Mouse (Mus musculus) heart, embryonic 11.5 days (tissue): ENCODE measurements around the gene Grid1. TPM values are rescaled to one million over a fixed set of nuclear protein-coding genes. Genes with fewer than 3 reads are reported as not detected.

Experiments
- ATAC-seq: fragments of 200-750 bp; cut with Nextera tagmentation; replicated peaks from 2 replicates; pipeline ENCODE4 v1.8.0; 2017; ENCODE audit warnings: moderate library complexity; ENCODE audit not compliant: insufficient number of reproducible peaks, low FRiP score, low TSS enrichment
- H3K27ac ChIP-seq: fragments of 300-500 bp; sonication (generic); 2 replicates; pipeline ENCODE4 v1.5.1; 2014; ENCODE audit warnings: mild to moderate bottlenecking, low read depth, low read length
- H3K27me3 ChIP-seq: fragments of 300-500 bp; sonication (generic); 2 replicates; pipeline ENCODE4 v1.6.1; 2014; ENCODE audit warnings: mild to moderate bottlenecking, low read length, mixed read lengths; ENCODE audit not compliant: control insufficient read depth, insufficient read depth
- H3K36me3 ChIP-seq: fragments of 300-500 bp; sonication (generic); 2 replicates; pipeline ENCODE4 v1.6.1; 2014; ENCODE audit warnings: mild to moderate bottlenecking, low read length, moderate library complexity, mixed read lengths; ENCODE audit not compliant: control insufficient read depth, insufficient read depth
- H3K4me1 ChIP-seq: fragments of 300-500 bp; sonication (generic); 2 replicates; pipeline ENCODE4 v1.6.1; 2014; ENCODE audit warnings: low read length; ENCODE audit not compliant: control insufficient read depth, insufficient read depth
- H3K4me2 ChIP-seq: fragments of 300-500 bp; sonication (generic); 2 replicates; pipeline ENCODE4 v1.6.1; 2014; ENCODE audit warnings: mild to moderate bottlenecking, moderate library complexity
- H3K4me3 ChIP-seq: fragments of 300-500 bp; sonication (generic); 2 replicates; pipeline ENCODE4 v1.5.1; 2014; ENCODE audit warnings: low read depth, low read length
- H3K9ac ChIP-seq: fragments of 300-500 bp; sonication (generic); 2 replicates; pipeline ENCODE4 v1.6.1; 2014; ENCODE audit warnings: mild to moderate bottlenecking, low read depth, low read length, moderate library complexity
- H3K9me3 ChIP-seq: fragments of 300-500 bp; sonication (generic); replicated peaks from 2 replicates; pipeline ENCODE4 v1.6.1; 2016; ENCODE audit warnings: low read length; ENCODE audit not compliant: control insufficient read depth
- WGBS: fragments of 180-500 bp; shearing (Covaris S2); extraction: QIAGEN DNeasy Blood & Tissue Kit; methylation state at CpG from one replicate; pipeline ENCODE4 v1.1.7; 2014; ENCODE audit not compliant: insufficient replicate concordance; 5-methylcytosine and 5-hydroxymethylcytosine counted together
- polyA plus RNA-seq: library from polyadenylated mRNA; unstranded; fragments of >200 nt; fragmentation: Nextera tagmentation; extraction: Ambion mirVana; gene quantifications from 2 replicates; pipeline ENCODE4 v1.2.1, GENCODE M21; 2014

Gene Grid1
- polyA plus RNA-seq, 1 experiment from 2014 or later, result 0.57 TPM

GRCm38 (mm10) chr14:34963616-34964168, 143.8 kb downstream of the Grid1 start:
- H3K4me1 ChIP-seq, result no peaks in the 10 kb centered on the region
- no peak overlapping the region for H3K27ac ChIP-seq
- H3K9me3 ChIP-seq, result no peaks in the 10 kb centered on the region
- H3K9ac ChIP-seq, result no peak overlapping the region
- no peaks in the 10 kb centered on the region for H3K27me3 ChIP-seq
- WGBS, result 62% methylated on average over 4 of the region's 4 CpGs
- no peak overlapping the region for H3K4me3 ChIP-seq
- H3K36me3 ChIP-seq, result no peaks in the 10 kb centered on the region
- no peak for ATAC-seq
- H3K4me2 ChIP-seq, result no peak overlapping the region

- Histone ChIP-seq H3K9me3 (no peaks in the 10 kb centered on the region), H3K27me3 (no peaks in the 10 kb centered on the region), H3K9ac (no peak overlapping the region), H3K27ac (no peak overlapping the region), H3K4me2 (no peak overlapping the region), H3K36me3 (no peaks in the 10 kb centered on the region), H3K4me1 (no peaks in the 10 kb centered on the region), H3K4me3 (no peak overlapping the region)
- ATAC-seq, result no peak
- WGBS, result 50% methylated on average over 6 of the region's 6 CpGs
These were observed 149.4 kb downstream of the Grid1 start for GRCm38 (mm10) chr14:34969102-34969819.

GRCm38 (mm10) chr14:34972930-34973329, 153.0 kb downstream of the Grid1 start:
- Histone ChIP-seq H3K4me1 (no peaks in the 10 kb centered on the region), H3K4me2 (no peak overlapping the region), H3K36me3 (no peaks in the 10 kb centered on the region), H3K4me3 (no peak overlapping the region), H3K27me3 (no peaks in the 10 kb centered on the region), H3K9ac (no peak overlapping the region), H3K27ac (no peak overlapping the region), H3K9me3 (no peaks in the 10 kb centered on the region)
- WGBS, result 71% methylated on average over 3 of the region's 3 CpGs
- no peak for ATAC-seq

GRCm38 (mm10) chr14:34980756-34981155, 160.8 kb downstream of the Grid1 start:
- Histone ChIP-seq H3K27ac (no peak overlapping the region), H3K9me3 (no peaks in the 10 kb centered on the region), H3K36me3 (no peaks in the 10 kb centered on the region), H3K27me3 (no peaks in the 10 kb centered on the region), H3K4me2 (no peak overlapping the region), H3K4me1 (no peaks in the 10 kb centered on the region), H3K4me3 (no peak overlapping the region), H3K9ac (no peak overlapping the region)
- WGBS, result 27% methylated on average over 2 of the region's 2 CpGs
- no peak for ATAC-seq

DNA sequence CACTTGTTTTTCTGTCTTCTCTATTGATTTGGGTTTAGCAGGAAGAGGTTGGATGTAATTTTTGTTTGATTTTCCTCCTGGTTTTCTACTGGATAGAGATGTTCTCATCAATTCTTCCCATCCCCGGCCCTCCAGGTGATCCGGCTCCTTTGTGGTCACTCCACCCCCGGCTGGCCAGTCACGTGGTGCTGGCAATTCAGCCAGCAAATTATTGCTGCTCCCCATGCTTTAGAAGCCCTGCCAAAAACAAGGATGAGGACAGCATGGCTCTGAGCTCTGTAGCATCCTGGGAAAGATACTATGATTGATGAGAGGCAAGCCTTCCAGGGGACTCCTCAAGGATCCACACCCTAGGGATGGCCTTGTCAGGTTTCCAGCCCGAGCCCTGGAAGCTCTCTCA, 169.2 kb downstream of the Grid1 start:
- no peak overlapping the region for H3K4me2 ChIP-seq
- no peaks in the 10 kb centered on the region for H3K4me1 ChIP-seq
- H3K9me3 ChIP-seq, result no peaks in the 10 kb centered on the region
- no peaks in the 10 kb centered on the region for H3K36me3 ChIP-seq
- no peak overlapping the region for H3K27ac ChIP-seq
- no peak overlapping the region for H3K9ac ChIP-seq
- no peaks in the 10 kb centered on the region for H3K27me3 ChIP-seq
- no peak overlapping the region for H3K4me3 ChIP-seq
- WGBS, result 85% methylated on average over 5 of the region's 5 CpGs
- no peak for ATAC-seq

DNA sequence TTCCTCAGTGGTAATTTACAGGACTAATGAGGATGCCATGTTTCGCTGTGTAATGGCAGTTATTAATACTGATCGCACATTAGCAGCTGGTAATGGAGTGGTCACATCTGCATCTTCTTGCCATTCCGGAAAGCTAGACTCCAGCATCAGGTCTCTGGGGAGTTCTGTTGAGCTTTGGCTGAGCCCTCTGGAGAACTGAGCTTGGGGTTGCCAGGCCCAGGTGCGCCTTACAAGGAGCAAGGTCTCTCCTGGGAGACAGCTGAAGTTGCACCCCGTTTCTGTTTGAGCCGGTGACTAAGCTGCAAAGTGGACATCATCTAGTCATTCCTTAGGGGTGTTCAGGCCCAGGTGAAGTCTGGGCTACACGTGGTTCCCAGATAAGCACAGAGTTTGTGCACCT, 186.8 kb downstream of the Grid1 start:
- Histone ChIP-seq H3K9ac (no peak overlapping the region), H3K4me2 (no peak overlapping the region), H3K27ac (no peak overlapping the region), H3K27me3 (no peaks in the 10 kb centered on the region), H3K4me3 (no peak overlapping the region), H3K9me3 (no peaks in the 10 kb centered on the region), H3K36me3 (no peaks in the 10 kb centered on the region), H3K4me1 (no peaks in the 10 kb centered on the region)
- WGBS, result 82% methylated on average over 7 of the region's 7 CpGs
- ATAC-seq, result no peak

- Histone ChIP-seq H3K4me3 (no peak overlapping the region), H3K27me3 (no peaks in the 10 kb centered on the region), H3K36me3 (no peaks in the 10 kb centered on the region), H3K4me2 (no peak overlapping the region), H3K9ac (no peak overlapping the region), H3K9me3 (no peaks in the 10 kb centered on the region), H3K4me1 (no peaks in the 10 kb centered on the region), H3K27ac (no peak overlapping the region)
- 57% methylated on average over 3 of the region's 3 CpGs for WGBS
- no peak for ATAC-seq
These were observed 188.8 kb downstream of the Grid1 start for GRCm38 (mm10) chr14:35008674-35009073.

- Histone ChIP-seq H3K9me3 (no peaks in the 10 kb centered on the region), H3K4me1 (no peaks in the 10 kb centered on the region), H3K27ac (no peak overlapping the region), H3K4me3 (no peak overlapping the region), H3K36me3 (no peaks in the 10 kb centered on the region), H3K9ac (no peak overlapping the region), H3K4me2 (no peak overlapping the region), H3K27me3 (no peaks in the 10 kb centered on the region)
- WGBS, result 20% methylated on average over 9 of the region's 9 CpGs
- ATAC-seq, result no peak
These were observed 189.2 kb downstream of the Grid1 start for GRCm38 (mm10) chr14:35009074-35009473.

- Histone ChIP-seq H3K36me3 (no peaks in the 10 kb centered on the region), H3K4me3 (no peak overlapping the region), H3K27me3 (no peaks in the 10 kb centered on the region), H3K4me1 (no peaks in the 10 kb centered on the region), H3K27ac (no peak overlapping the region), H3K9ac (no peak overlapping the region), H3K9me3 (no peaks in the 10 kb centered on the region), H3K4me2 (no peak overlapping the region)
- WGBS, result 86% methylated on average over 8 of the region's 8 CpGs
- ATAC-seq, result no peak
These were observed 206.8 kb downstream of the Grid1 start for GRCm38 (mm10) chr14:35026686-35027085.
